Mouse (Mus musculus) subcutaneous adipose tissue, adult 2 months (tissue): ENCODE data around the gene Rnd1. TPM values are rescaled to one million over a fixed set of nuclear protein-coding genes. Genes with fewer than 3 reads are reported as not detected.

ENCODE experiments used
- polyA plus RNA-seq: library from polyadenylated mRNA; depleted of rRNA; stranded (reverse); fragments of >200 nt; gene quantifications from 2 replicates; pipeline ENCODE4 v1.2.3, GENCODE M21; 2012; ENCODE audit warnings: low replicate concordance; rRNA removed

Gene Rnd1
- 4.4 and 5.4 TPM in 2 replicates for polyA plus RNA-seq

GRCm38 (mm10) chr15:98676940-98677728 lies at the start of gene Rnd1:
Gene Rnd1 (minus strand): TSS chr15:98677461.

GRCm38 (mm10) chr15:98707766-98708372 lies 30.6 kb upstream of the Rnd1 start, which contains the start of gene Ccdc65:
Gene Ccdc65 (plus strand): TSS chr15:98708207.

GRCm38 (mm10) chr15:98662567-98663545 lies 14.4 kb downstream of the Rnd1 start, which contains the start of gene Ddx23:
Gene Ddx23 (minus strand): TSS chr15:98662894.

GRCm38 (mm10) chr15:98630540-98630939 lies 46.7 kb downstream of the Rnd1 start, which contains the start of gene Cacnb3:
Gene Cacnb3 (plus strand): TSS chr15:98630840.

Other genes with a start within 250 kb of the Rnd1 start
- not detected in 2 replicates for gene Olfr282, start 246.2 kb downstream of the Rnd1 start, polyA plus RNA-seq
- not detected in 2 replicates for gene Olfr281, start 224.9 kb downstream of the Rnd1 start, polyA plus RNA-seq
- gene OR5BS1P, start 207.6 kb downstream of the Rnd1 start, polyA plus RNA-seq, result not detected in 2 replicates
- gene Lalba, start 194.7 kb downstream of the Rnd1 start, polyA plus RNA-seq, result 0.93 TPM in 1 of 2 replicates, not detected in the other
- gene Olfr279, start 185.1 kb downstream of the Rnd1 start, polyA plus RNA-seq, result not detected in 2 replicates
- gene Kansl2, start 143.2 kb downstream of the Rnd1 start, polyA plus RNA-seq, result 34.5 and 55.4 TPM in 2 replicates
- gene Ccnt1, start 106.5 kb downstream of the Rnd1 start, polyA plus RNA-seq, result 9.7 and 16.1 TPM in 2 replicates
- gene 4930415O20Rik, start 106.5 kb downstream of the Rnd1 start, polyA plus RNA-seq, result 0.73 TPM in 1 of 2 replicates, not detected in the other
- 107 and 116 TPM in 2 replicates for gene Adcy6, start 67.4 kb downstream of the Rnd1 start, polyA plus RNA-seq
- gene Cacnb3, start 46.6 kb downstream of the Rnd1 start, polyA plus RNA-seq, result 21.0 and 124 TPM in 2 replicates
- gene Ddx23, start 14.6 kb downstream of the Rnd1 start, polyA plus RNA-seq, result 29.0 and 48.5 TPM in 2 replicates
- 0.09 and 1.4 TPM in 2 replicates for gene Ccdc65, start 30.7 kb upstream of the Rnd1 start, polyA plus RNA-seq
- 8.5 and 30.4 TPM in 2 replicates for gene Fkbp11, start 50.7 kb upstream of the Rnd1 start, polyA plus RNA-seq
- 95.2 and 124 TPM in 2 replicates for gene Arf3, start 85.8 kb upstream of the Rnd1 start, polyA plus RNA-seq
- gene Wnt10b, start 100.7 kb upstream of the Rnd1 start, polyA plus RNA-seq, result 1.9 and 4.5 TPM in 2 replicates
- 0.15 and 0.39 TPM in 2 replicates for gene Wnt1, start 112.4 kb upstream of the Rnd1 start, polyA plus RNA-seq
- 0.05 and 0.06 TPM in 2 replicates for gene Ddn, start 132.0 kb upstream of the Rnd1 start, polyA plus RNA-seq
- gene Prkag1, start 154.1 kb upstream of the Rnd1 start, polyA plus RNA-seq, result 84.2 and 92.4 TPM in 2 replicates
- gene Kmt2d, start 193.7 kb upstream of the Rnd1 start, polyA plus RNA-seq, result 19.8 and 31.7 TPM in 2 replicates
- gene Rhebl1, start 217.1 kb upstream of the Rnd1 start, polyA plus RNA-seq, result 3.7 and 8.4 TPM in 2 replicates
- gene Dhh, start 221.1 kb upstream of the Rnd1 start, polyA plus RNA-seq, result 3.6 and 3.8 TPM in 2 replicates
- gene Lmbr1l, start 240.8 kb upstream of the Rnd1 start, polyA plus RNA-seq, result 44.1 and 65.4 TPM in 2 replicates